Mouse (Mus musculus): ENCODE data around the gene Serpinb6b. TPM values are rescaled to one million over a fixed set of nuclear protein-coding genes. Genes with fewer than 3 reads are reported as not detected.
"Not testable (repeated sequence)": the region's sequence is repeated elsewhere in the genome, so short reads cannot be mapped to it uniquely, and the experiment has no call there.

Serpinb6b gene
- 1 to 10 TPM; 1.3 to 1.6 TPM for total RNA-seq (2021)

DNA sequence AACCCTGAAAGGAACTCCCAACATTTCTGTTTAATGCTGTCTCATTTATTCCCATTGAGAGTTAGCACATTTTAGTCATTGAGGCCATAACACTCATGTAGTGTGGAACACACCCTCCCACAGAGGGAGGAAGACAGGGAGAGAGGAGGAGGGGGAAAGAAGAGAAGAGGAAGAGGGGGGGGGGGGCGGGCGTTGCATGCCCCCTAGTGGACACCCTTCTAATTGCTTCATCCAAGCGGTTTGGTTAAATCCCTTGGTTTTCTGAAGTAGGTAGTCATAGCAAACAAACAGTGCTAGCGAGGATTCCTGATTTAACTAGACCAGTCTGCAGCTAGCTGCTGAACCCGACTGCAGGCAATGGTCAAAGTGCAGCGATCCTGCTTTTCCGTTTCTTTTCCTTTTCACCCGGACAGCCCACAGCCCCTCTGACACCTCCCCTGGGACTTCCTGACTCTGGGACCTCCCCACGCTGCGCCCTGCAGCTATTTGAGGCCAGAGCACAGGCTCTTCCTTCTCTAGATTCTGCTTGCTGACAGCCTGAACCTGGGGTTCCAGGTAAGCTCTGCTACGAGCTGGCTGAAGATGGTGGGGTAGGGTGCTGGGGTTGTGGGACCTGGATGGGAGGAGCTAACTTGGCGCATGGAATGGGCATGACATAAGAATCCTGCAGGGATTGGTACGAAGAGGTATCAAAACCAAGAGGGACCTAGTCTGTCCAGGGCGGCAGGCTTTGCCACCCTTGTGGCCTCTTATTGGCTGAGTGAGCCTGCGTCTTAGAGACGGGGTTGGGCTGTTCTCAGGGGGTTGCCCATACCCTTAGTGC lies at the start of gene Serpinb6b:
Gene Serpinb6b (plus strand): TSS at position 221 of the 823 bp plus-strand sequence.
- peak; percentile 3 to 6 for DNase-seq (ENCODE audit: low spot score in 2 of 2)
- intact Hi-C loops (cut with DNase I), result no loop called here

DNA sequence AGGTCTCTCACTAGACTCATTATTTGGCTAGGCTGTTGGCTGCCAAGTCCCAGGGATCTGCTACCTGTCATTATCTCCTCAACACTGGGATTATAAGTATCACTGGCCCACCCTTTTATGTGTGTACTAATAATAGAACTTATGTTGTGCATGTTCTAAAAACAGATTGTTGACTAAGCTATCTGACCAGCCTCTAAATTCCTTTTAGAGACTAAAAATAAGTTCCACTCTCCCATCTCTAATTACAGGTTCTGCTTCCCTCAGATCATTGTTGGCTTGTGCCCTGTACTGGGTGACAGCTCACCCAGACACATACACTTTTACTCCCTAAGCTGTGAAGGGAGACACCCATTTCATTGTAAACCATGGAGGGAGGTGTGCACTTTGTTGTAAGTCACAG lies 42.4 kb upstream of the Serpinb6b start:
- intact Hi-C loops (cut with DNase I), result no loop called here
- no peak for DNase-seq (ENCODE audit: low spot score in 2 of 2)

DNA sequence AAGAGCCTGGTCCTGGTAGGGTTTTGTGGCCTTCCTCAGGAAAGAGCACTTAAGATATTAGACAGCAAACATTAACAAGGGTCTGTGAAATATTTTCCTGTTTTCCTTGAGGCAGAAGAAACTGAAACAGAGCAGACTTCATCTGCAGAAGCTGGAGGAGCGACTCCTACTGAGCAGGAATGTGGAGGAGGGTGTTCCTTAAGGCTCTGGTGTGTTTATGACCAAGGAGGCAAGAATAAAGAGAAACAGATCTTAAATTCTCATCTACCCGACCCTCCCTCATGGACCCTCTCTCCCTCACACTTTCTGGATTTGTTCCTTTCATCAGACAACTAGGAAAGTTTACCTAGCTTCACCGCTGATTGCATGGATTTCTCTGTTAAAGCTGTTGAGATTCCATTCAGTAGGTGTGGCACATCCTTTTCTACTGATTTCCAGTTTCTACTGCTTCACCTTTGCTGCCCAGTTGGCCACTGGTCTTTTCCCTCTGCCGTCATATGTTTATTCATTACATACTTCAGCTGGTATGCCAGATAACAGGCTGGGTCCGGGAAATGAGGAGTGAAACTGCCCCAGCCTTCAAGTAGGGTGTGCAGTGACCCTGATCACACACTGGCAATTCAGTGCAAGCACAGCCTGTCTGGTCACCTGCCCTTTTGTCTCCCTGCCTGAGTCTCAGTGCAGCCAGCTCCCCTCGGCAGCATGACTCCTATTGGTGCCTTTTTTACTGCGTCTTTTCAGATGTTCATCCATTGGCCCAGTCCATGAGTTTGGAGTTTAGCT lies 40.2 kb upstream of the Serpinb6b start:
- intact Hi-C loops (cut with DNase I), result no loop called here

DNA sequence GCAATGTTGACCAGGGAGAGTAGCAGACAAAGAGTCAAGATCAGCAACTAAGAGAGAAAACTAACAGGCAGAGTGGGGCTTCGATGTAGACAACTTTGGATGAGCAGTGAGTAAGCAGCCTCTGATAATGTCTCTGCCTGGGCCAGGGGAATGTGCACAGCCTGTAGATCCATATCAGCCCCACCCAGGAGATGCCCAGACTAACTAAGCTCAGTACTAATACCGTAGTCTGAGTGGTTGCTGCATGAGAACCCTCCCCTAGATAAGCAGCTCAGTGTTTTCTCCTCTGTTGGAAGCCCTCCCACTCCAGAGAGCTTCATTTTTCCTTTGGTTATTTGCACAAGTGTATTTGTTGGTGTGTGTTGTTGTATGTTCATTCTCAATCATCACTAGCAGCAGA lies 38.3 kb upstream of the Serpinb6b start:
- DNase-seq (ENCODE audit: low spot score in 2 of 2), result no peak
- intact Hi-C loops (cut with DNase I), result no loop called here

More for the DNA sequence above, 40.2 kb upstream of the Serpinb6b start:
- DNase-seq (ENCODE audit: low spot score in 2 of 2), result no peak

DNA sequence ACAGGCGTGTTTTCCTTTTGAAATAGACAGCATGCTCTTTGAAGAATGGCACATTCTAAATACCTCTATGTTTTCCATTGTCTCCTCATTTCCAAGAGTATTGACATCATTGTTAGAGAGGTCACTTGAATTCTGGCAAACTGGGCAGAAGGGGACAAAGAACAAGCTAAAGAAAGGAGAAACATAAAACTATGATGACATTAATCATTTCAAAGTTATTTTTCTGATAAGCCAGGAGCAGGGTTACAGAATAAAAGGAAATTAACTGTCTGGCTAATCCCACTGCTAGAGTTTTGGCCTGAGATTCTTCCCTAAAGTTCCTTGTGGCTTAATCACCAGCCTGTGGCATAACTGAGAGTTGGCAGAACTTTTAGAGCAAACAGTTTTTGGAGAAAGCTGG lies 37.8 kb upstream of the Serpinb6b start:
- intact Hi-C loops (cut with DNase I), result no loop called here
- no peak for DNase-seq (ENCODE audit: low spot score in 2 of 2)

DNA sequence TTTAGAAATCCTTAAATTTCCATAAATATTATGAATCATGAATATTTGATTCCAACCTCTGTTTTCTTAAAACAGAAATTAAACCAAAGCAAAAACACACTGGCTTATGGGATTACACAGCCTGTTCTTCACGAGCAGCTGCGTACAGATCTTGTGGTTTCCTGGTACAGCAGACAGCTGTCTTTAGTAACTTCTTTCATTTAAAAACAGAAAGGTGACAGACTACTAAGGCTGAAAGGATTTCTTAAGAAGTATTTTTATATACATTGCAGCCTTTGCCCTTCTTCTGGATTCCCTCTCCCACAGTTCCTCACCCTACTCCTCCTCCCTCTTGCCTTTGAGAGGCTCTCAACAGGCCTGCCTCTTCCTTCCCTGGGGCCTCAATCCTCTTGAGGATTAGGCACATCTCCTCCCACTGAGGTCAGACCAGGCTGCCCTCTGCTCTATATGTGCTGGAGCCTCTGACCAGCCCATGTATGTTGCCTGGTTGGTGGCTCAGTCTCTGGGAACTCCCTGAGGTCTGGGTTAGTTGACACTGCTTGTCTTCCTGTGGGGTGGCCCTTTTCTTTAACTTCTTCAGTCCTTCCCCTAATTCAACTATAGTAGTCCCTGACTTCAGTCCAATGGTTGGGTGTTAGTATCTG lies 35.8 kb upstream of the Serpinb6b start:
- no peak for DNase-seq (ENCODE audit: low spot score in 2 of 2)
- intact Hi-C loops (cut with DNase I), result no loop called here

DNA sequence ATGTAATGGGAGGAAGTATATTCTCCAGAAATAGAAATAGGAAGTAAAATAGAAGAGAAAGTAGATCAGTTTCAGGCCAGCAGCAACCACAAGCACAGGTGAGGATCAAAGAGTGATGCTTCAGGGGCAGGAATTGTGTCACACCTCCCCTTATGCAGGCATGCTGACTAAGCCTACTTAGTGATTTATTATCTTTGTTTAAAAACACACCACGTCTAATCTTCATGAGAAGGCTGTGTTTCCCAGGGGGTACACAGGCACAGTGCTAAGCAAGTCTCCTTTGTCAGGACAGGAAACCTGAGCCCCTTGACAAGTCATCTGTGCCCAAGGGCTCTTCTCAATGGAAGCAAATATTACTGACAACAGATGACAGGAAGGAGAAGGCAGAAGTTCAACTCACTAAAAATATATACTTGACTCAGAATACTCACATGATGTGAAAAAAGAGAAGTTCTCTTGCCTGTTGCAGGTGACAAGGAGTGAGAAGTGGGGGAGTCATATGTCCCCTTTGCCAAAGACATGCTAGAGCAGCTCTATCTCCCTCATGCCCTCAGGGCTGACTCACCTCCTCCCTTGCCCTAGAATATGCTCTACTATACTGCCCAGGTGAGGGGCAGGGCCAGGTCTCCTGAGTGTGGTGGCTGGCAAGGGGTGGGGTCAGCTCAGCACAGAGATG lies 30.2 kb upstream of the Serpinb6b start:
- intact Hi-C loops (cut with DNase I), result no loop called here
- DNase-seq (ENCODE audit: low spot score in 2 of 2), result no peak

DNA sequence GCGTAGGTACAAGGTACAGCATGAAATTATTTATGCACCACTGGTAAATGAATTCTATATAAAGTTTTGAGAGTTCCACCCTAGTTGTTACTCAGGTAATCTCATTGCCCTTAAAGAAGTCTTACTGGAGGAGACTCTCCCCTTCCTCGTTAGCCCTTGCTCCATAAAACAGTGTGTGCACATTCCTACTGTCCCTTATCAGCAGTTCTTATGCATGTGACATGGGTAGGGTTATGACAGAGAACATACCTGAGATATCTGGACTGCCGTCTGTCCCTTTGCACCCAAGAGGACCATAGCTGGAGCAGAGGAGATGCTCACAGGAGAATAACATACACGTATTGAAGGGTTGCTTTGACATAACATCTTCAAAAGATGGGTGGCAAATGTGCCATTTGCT lies 26.7 kb upstream of the Serpinb6b start:
- DNase-seq (ENCODE audit: low spot score in 2 of 2); intact Hi-C loops (cut with DNase I): not testable (repeated sequence)

DNA sequence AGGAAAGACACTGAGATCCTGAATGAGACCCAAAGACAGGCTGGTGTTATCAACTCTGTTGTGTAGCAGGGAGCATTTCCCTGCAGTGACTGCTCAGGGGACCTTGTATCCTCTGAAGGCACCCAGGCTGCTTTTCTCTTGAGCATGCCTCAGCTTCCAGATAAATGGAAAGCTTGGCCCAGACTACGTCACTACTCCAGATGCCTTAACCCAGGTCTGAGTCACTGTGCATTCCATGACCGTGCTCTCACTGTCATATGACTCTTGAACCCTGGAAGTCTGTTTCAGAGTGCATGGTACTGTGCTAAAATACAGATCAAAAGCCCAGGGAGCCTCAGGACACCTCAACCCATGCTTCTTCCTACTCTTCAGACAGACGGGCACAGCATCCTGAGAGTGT lies 25.8 kb upstream of the Serpinb6b start:
- intact Hi-C loops (cut with DNase I); DNase-seq (ENCODE audit: low spot score in 2 of 2): not testable (repeated sequence)

DNA sequence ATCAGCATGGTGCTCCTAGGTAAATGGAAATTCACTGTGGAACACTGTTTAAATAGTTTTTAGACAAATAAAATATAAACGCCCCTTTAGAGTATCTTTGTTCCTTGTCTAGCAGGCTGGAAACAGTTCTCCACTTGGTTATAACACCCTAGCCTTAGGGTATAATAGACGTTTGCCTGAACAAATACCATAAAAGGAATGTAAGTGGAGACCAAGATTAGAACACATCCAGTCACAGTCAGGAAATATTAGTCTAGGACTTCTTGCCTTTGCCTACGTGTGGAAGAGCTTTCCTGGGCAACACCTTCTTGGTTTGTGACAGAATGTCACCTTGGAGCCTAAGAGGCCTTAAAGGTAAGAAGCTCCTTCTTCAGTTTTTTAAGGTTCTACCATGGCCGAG lies 8.5 kb upstream of the Serpinb6b start:
- intact Hi-C loops (cut with DNase I), result no loop called here
- no peak for DNase-seq (ENCODE audit: low spot score in 2 of 2)

DNA sequence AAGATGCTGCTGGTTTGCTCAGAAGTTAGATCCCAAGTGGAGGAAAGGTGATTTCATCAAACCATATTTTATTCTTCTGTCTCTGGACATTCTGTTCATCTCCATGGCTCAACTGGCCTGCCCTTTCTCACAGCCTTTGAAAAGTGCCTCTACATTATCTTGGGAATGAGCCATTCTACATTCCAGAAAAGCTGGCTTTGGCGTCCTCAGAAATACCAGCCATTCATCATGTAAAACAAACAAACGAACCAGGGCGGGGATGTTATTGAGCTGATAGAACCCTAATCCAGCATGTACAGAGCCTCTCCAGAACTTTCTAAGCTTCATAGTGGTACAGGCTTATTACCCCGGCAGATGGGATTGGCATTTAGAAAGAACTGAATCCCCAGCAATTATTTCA lies 7.1 kb upstream of the Serpinb6b start:
- no peak for DNase-seq (ENCODE audit: low spot score in 2 of 2)
- intact Hi-C loops (cut with DNase I), result no loop called here

DNA sequence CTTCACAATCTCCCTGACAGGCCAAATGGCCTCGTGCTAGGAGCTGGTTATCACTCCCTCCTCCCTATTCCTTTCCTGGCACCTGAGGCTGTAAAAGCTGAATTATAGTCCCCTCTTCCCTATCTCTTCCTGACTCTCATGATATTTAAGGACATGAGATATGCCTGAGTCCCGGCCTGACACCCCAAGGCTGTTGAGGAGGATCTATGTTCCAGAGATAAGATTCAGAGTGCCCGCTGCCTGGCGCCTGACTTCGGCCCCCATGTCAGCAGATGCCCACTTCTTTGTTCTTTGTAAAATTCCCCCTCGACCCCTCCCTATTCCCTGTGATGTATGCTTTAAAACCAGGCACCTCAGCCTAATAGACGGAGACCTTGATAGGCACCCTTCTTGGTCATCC lies 6.5 kb upstream of the Serpinb6b start:
- intact Hi-C loops (cut with DNase I); DNase-seq (ENCODE audit: low spot score in 2 of 2): not testable (repeated sequence)

DNA sequence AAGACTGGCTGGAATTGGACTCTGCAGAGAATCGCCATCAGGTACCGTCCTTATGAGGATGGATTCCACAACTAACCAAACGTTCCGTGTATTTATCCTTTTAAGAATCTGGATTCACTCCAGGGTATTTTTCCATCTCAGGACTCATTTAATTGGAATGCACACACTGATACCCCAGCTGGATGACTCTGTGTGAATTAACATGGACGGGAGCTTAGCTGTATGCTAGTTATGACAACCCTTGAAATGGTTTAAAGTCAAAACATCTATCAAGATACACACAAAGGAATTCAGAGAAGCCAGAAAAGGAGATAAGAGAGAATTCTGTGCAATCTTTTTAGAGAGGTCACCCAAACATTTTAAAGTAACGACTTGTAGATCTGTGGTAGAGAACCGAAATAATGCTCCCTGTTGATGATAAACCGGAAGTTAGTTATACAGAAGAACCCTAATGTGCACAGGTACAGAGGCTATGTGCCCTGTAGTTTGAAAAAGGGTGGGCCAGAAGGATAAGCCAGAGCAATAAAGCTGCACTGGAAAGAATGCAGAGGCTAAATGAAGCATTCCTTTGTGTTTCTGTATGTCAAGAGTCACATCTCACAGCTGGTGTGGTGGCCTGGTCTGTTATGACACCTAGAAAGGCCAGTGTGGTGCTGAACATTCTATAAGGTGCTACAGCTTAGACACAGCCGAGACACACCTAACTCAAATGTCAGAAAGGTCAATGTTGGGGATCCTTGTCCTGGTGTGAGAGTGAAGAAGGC lies 837 bp upstream of the Serpinb6b start:
- intact Hi-C loops (cut with DNase I), result no loop called here
- no peak for DNase-seq (ENCODE audit: low spot score in 2 of 2)

DNA sequence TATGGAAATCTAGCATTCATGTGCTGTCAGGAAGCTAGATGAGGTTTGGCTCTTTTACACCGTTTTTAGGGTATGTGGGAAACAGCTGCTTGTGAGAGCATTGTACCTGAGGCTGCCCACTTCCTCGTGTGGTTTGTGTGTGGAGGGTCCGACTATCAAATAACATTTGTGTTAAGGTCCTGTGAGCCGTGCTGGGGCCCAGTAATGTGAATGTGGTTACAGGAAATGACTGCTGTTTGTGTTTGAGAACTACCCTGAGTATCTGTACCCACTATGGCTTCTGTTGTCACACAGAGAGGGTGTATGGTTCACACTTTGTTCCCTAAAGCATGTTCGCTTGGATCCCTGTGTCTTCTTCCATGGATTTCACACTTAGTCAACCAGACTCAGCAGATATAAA lies 1.1 kb downstream of the Serpinb6b start:
- no peak for DNase-seq (ENCODE audit: low spot score in 2 of 2)
- intact Hi-C loops (cut with DNase I), result no loop called here

DNA sequence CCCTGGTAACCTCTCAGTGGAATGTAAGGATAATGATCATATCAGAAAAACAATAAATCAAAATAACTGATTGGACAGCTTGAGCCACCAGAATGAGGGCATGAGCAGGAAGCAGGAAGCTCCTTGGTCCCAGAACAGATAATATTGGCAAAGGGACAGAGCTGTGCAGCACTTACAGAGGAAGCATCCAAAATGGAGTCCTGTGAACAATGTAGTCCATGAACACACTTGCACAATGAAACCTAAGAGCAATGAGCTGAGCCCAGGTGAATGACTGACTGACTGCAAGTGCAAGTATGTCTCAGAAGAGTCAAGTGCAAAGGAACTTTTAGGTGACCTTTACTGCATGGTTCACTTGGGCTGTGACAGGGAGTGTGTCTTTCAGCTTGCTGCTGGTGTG lies 2.2 kb downstream of the Serpinb6b start:
- intact Hi-C loops (cut with DNase I), result no loop called here
- DNase-seq (ENCODE audit: low spot score in 2 of 2), result no peak

DNA sequence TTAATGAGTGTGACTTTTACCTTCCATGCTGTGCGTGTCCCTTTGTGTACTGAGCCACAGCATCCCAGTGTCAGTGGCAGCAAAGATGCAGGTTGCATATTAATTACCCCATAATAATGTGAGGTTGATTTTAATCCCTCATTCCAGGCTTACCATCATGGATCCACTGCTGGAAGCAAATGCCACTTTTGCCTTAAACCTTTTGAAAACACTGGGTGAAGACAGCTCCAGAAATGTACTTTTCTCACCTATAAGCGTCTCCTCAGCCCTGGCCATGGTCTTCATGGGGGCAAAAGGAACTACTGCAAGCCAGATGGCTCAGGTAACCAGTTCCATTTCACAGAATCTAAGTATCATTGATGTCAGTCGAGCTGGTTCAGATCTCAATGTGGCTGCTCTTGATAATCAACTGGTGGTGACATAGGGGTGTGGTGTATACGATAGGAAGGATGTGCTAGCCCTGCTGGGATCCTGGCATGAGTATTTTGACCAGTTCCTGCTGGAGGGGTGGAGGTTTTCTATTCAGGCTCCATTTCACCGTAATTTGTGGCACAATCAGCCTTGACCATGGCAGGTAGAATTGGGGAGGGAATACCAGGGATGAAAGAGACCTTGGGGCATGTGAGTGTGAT lies 3.5 kb downstream of the Serpinb6b start:
- DNase-seq (ENCODE audit: low spot score in 2 of 2), result no peak
- intact Hi-C loops (cut with DNase I), result no loop called here

DNA sequence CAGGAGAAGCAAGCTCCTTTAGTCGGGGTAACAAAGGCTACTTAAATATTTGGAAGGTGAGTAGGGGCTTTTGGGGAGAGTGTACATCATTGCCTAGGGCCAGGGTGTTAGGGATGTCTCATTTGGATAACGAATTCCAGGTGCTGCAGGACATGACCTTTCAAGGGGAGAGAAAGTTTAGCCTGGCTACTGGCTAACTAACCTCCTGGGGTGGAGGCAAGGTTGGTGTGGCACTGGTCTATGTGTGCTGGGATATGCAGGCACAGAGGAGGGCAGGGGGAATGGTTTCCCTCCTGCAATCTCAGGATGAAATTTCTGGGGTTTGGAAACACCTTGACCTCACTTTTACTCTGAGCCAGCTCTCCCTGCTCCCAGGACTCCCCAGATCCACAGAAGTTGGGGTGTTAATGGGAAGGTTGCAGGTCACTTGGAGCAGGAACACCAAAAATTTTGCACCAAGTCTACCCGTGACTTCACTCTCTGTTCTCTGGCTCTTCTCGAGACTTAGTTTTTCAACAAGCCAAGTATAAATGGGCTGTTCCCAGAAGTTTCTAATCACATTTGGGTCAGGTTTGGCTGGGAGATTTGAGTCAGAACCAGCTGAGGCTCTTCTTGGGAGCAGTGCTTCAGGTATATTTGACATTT lies 4.1 kb downstream of the Serpinb6b start:
- intact Hi-C loops (cut with DNase I), result no loop called here
- DNase-seq (ENCODE audit: low spot score in 2 of 2), result no peak

DNA sequence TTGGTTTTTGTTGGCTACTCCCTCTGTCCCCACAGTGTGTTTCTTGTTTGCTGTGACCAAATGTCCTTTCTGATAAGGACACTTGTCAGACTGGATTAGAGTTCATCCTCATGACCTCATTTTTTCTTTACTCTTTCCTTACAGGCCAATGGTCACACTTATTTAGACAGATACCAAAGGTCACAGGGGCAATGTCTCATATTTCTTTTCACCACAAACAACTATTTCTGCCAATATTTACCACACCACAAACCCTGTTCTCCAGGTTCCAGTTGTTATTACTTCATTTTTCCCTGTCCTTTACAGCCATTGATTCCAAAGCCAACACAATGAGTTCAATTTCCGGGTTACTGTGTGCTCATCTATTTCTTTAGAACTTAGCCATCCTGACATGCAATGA lies 4.6 kb downstream of the Serpinb6b start:
- no peak for DNase-seq (ENCODE audit: low spot score in 2 of 2)
- intact Hi-C loops (cut with DNase I), result no loop called here

Data from left cerebral cortex, postnatal 25 days (tissue).